Mouse (Mus musculus) frontal cortex, postnatal 36 days (tissue): ENCODE results near the gene Gm43191.
"Not testable (repeated sequence)": the region's sequence is repeated elsewhere in the genome, so short reads cannot be mapped to it uniquely, and the experiment has no call there.

Source experiments
- DNase-seq, 2 experiments: peaks; one replicate each; pipeline ENCODE4 v3.0.0; 2022; ENCODE audit warnings: low spot score in 2 of 2

Gm43191 gene

DNA sequence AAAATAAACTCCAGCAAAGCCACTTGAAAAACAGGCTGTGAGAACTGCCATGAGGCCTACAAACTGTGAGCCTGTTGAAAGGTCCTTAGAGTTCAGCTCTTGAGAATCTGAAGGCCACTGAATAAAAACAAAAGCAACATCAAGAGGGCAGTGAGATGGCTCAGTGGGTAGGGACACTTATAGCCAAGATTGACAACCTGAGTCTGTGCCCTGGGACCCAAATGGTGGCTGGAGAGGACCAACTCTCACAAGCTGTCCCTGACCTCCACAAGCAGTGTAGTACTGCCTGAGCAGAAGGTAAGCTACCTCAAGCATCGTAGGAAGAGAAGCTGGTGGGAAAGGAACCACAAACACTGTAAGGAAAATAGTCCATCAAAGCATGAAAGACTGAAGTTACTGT lies at the start of gene Gm43191:
TSS of gene Gm43191 (minus strand) at position 101 of the 400 bp plus-strand sequence.
- no peak for DNase-seq

DNA sequence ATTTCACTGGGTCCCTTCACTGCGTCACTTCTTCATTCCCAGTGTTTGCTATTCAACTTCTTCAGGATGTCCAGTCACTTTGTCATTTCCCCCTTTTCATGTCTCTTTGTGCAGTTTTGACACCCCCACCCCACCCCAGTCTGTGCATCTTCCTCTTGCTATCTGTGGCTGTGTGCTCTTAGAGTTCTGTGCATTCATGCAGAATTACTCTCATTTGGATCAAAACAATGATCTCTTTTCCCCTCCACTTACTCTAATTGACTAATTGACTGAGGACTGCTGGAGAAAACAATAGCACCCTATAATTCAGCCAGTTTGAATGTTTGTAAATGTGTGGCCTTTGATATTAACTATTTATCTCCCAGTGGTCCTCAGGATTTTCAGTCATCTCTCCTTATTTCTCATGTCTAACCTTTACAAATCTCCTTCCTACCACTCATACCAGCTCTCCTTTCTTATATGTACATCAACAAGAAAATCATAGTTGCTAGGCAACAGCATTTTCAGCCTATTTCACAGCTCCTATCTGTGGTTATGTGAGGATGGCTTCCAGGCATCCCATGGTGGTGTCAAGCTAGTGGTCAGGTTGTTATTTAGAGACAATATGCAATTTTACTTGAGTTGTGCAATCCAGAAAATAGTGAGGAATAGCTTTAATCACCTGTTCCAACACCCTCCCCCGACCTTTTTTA lies 48.6 kb upstream of the Gm43191 start:
- DNase-seq = no peak

DNA sequence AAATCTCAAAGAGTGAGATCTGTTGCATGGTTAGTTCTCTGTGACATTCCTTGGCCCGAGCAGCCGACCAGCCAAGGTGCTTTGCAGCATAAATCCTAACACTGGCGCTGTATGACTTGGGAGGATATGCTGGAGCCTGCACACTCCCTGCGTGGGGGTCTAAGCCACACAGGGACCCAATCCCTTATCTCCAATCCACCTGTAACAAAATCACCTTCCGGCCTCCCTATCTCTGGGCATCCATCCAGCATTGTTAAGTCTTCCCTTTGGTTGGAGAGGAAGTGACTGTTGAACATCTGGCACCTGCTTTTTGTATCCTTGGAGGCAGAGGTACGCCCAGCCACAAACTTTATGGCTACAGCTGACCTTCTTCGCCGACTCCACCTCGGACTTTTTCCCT lies 45.7 kb upstream of the Gm43191 start:
- DNase-seq = no peak

DNA sequence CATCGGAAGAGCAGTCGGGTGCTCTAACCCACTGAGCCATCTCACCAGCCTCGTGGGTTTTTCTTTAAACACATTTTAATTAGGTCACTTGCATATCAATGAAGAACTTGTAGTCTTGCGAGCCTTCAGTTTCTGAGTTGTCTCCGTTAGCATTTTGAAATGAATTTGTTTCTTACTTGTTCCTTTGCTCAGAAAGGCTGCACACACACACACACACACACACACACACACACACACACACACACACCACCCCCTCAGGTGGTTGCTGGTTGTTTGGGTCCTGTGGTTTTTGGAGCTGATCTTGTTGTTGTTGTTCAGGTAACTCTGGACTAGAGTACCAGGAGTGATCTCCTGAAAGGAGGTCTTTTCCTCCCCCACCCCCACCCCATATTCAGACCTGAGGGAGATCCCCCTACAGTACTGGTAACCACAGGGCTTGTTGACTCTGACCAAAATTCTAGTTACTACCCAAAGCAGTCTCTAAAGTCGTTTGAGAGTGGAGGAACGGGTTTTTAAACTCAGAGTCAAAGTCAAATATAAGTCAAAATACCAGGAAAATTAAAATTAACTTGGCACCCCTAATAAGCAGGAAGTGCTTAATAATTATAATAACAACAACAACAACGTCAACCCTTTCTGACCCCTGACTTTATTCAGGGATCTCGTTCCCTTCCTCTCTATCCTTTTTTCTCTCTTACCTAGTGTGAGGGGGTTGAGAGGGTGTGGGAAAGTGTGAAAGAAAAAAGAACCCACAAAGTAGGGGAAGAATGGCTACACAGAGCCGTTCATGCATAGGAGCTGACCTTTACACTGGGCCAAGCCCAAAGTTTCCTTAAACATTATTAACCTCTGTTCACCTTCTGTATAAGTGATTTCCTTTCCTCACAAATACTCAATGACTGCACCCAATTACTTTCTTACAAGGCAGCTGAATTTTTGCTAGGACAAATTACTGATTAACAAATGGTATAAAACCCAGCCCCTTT lies 42.7 kb upstream of the Gm43191 start:
- no peak for DNase-seq

DNA sequence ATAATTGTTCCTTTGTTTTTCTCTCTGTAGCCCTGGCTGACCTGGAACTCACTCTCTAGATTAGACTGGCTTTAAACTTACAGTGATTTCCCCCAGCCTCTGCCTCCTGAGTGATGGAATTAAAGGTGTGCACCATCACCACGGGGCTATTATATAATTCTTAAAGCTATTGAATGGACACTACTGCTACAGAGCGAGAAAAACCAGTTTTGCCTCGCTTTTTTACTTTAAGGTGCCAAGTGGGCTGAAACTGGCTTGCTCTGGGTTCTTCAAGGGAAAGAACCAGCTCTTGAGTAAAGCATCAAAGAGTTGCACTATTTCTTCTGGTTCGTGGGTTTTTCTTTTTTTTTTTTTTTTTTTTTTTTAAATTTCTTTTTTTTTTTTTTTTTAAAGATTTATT lies 41.9 kb upstream of the Gm43191 start:
- no peak for DNase-seq

DNA sequence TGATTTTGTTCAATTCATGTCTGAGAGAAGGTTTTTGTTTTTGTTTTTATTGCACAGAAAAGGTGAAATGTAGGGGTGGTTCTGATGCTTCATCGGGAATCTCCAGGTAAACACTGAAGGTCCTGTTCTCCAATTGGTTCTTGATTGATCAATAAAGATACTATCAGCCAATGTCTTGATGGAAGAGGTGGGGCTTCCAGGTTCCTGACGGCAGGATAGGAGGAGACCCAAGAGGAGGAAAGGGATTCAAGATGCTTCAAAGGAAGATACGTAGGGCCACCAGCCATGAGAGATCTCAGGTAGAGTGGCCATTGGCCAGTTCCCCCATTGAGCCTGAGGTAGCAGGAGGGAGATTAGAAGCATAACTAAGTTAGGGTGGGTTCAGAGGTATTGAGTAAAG lies 37.9 kb upstream of the Gm43191 start:
- DNase-seq = no peak

DNA sequence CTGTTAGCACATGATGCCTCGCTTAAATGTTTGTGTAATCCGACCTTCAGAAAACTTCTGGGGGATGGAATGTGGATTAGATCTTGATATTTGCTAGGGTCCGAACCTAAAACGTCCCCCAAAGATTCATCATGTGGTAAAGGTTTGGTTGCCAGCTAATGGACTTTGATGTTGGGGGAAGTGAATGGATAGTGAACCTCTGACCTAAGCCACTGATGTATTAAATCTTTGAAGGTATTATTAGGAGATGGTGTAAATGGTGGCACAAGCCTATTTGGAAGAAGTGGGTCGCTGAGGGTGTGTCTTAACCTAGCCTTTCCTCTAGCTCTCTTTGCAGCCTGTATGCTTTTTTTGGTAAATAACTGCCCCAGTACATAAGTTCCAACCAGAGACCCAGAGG lies 32.0 kb upstream of the Gm43191 start:
- DNase-seq = no peak

DNA sequence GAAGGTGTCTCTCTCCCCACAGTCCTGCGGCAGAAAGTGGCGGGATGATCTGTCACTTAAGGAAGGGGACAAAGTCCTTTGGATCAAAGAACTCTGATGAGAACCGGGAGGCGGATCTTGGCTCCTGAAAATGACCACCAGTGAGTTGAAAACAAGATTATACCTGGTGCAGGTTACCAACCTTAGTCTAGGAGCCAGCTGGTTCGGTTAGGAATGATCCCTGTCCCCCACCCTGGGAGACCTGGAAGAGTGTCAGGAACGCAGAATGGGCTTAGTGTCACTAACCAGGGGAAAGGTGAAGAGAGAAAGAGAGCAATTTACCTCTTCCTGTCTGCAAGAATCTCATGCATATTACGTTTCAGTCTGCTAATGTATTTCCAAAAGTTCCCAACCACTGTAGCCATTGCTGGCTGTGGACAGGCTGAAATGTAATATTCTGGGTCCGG lies 31.4 kb upstream of the Gm43191 start, which contains the start of gene Slc35a3:
TSS of gene Slc35a3 (minus strand) at position 396 of the 446 bp plus-strand sequence.
- DNase-seq = no peak

DNA sequence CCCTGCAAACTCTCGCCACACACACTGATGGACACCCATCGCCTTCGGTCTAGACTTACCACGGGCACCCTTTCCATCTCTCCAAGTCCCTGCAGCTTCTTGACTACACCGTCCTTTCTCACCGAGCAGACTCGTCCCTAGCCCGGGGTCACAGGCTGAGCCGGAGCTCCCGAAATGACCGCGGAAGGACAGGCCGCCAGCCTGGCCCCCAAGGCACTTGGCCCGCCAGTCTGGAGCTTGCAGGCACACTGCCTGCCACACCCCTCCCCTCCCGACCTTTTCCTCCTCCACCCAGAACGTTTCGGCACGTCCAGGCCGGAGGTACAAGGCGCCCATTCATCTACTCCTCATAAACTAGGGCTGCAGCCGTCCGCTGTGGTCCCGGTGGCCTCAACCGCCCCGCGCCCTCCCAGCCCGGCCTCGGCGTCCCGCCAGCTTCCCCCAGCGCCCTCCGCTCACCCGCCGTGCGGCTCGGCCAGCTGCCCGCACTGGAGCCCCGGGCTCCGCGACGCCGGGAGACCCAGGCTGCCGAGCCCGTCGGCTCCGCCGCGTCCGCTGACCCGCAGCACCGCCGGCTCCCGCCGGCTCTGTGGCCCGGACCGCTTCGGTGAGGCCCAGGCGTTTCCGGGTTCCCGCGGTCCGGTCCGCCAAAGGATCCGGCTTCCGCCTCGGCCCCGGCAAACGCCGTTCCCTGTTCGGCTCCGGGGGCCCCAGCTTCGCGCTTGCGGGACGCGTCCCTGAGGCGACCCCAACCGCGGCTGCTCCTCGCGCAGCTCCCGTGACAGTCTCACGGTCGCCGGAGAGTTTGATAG lies 30.8 kb upstream of the Gm43191 start:
- DNase-seq = peak; percentile 74 to 81

DNA sequence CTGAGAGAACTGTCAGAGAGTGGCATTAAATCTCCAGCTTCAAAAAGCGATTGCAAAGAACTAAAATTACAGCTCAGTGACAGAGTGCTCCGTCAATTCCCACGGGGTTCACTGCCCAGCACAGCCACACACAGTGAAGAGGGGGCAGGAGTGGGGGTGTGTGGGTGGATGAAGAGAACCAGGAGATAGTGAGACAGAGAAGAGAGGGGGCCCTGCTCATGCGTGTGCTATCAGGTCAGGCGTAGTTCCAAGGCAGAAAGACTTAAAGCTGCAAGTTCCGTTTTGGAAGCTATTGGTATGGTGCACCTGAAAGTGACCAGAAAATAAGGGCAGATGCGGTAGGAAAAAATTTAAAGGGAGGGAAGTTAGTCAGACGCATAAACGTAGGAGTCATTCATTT lies 29.9 kb upstream of the Gm43191 start:
- DNase-seq = no peak

DNA sequence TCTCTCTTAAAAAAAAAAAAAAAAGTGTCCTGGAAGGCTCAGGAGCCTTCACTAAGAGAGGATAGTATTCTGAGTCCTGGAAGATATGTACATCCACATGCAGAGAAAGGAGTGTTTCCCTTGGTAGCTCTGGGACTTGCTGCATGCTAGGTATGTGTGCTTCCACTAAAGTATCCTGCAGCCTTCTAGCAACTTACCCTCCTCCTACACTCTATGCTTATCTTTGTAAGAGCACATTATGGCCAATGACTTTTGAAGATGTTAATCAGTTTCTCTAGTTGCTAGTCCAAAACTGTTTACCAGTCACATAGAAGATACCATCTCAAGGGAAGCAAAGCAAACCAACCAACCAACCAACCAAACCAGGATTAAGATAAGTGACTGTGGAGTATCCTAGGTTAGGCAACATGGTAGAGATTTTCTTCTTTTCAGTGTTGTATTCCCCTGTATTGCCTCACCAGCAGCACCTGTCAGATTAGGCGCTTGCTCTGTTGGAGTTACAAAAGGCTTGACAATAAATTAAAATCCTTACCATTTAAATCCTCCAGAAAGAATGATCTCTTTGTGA lies 24.7 kb upstream of the Gm43191 start:
- DNase-seq = no peak

DNA sequence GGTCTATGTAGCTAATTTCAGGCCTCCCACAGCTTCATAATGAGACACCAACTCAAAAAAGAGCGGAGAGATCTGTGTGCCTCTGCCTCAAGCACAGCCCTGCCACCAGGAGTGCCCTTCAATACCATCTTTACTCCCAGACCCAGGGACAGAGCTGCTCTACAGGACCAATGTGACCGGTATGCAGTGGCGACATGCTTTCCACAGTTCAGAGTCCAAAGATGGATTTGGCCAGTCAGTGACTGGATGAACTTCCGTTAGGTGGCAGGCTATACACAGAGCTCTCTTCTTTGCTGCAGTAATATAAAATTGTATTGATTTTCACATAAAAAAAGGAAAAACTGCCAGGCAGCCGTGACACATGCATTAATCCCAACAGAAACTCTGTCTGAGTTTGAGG lies 22.8 kb upstream of the Gm43191 start:
- no peak for DNase-seq

DNA sequence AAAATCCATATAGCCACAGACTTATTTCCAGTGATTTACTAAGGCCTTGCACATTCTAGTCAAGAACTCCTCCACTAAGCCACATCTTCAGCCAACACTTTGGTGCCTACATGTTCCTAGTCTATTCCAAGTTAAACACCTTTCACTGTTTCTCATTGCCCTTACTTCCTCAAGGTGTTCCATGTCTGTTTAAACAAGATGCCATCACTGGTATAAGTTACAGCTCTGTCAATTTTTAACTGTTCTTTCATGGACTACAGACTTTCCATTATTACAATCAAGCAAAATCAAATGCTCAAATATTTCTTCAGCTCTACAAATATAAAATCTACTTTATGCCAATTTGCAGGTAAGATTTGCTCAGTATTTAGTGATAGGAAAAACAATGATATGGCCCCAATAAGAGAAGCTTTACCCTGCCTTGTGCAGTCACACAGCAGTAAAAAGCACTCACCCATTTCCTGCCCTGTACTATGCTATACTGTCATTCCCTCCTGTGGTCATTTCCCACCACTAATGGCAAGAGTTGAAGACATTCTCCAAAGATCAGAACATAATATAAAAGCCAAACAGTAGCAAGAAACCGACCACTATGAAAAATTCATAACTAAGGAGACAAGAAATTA lies 21.7 kb upstream of the Gm43191 start:
- no peak for DNase-seq

DNA sequence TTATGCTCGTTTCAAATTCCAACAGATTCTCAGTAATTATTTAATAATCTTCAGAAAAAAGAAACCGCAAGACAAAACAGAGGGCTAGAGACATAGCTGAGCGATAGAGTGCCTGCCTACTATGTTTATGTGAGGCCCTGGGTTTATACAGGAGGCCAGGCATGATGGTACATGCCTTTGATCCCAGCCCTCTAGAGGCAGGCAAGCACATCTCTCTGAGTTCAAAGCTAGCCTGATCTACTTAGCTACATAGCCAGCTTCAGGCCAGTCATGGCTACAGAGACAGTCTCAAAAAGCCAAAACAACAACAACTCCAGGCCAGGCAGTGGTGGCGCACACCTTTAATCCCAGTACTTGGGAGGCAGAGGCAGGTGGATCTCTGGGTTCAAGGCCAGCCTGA lies 20.5 kb upstream of the Gm43191 start:
- DNase-seq = no peak

DNA sequence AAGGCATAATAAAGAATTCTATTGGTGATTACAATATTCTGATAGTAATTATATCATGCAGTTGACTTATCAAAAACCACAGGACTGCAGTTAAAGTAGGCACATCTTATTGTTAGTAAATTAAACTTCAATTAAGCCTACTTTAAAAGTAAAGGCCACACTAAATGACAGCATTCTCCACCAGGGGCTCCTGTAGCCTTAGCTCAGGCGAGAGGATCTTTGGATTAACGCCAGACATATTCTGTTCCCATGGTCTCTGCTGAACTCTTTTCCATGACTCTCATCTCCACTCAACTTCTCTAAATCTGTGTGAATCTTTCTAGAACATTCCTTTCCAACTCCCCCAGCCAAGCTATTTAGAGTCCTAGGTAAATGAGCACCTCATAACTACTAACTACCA lies 17.7 kb upstream of the Gm43191 start:
- DNase-seq = no peak

DNA sequence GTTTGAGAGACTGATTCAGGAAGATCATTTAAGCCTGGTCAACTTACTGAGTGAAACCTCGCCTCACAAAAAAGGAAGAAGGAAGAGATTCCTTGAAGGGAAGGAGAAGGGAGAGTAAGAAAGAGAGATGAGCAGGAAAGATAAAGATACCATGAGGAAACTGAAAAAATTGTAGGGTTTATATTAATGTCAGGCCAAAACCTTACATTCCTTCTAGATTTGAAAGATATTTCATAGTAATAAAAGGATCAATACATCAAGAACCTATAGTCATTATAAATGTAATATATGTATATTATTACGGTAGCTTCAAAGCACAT lies 14.6 kb upstream of the Gm43191 start:
- no peak for DNase-seq

DNA sequence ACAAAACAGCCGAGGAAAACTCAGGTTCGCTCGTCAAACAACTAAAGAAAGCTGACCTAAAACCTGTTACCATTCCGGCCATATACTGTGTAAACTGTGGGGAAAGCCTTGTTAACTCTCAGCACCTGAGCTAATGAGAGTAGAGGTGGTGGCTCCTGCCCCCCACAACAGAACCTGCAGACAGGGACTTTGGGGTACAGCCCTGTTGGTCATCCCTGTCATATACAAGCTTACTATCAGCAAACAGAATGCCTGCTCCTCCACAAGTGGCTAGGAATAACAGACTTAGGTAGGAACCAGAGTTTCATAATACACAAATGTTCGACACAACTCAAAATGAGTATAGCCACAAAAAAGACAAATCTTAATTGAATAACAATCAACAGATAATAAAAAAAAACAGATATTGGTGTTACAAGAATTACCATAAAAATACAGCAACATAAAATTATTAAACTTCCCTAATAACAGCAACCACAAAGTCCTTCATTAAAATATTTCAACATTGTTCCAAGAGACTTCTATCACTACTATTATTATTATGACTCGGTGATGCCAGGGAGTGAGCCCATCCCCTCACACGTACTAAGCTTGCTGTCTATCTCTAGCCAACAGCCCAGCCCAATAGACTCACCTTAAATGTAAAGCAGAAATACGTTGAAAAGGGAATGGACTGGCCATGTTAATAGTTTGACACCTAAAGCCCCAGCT lies 14.1 kb upstream of the Gm43191 start:
- no peak for DNase-seq

DNA sequence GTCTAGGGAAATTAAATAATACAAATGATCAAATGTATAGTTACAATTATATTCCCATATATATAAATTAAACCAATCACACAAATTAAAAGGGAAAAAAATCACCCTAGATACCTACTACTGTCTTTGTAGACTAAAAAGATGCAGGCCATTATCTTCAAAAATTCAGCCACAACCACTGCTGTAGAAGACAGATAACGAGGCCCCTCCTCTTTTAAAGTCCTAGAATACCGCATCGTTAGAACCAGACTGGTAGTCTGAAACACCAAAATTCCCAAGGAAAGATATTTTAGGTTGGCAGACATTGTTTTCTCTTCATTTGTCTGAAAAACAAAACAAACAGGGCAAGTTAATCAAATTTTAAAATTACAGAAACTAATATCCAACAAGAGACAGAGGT lies 13.3 kb upstream of the Gm43191 start:
- DNase-seq = no peak

DNA sequence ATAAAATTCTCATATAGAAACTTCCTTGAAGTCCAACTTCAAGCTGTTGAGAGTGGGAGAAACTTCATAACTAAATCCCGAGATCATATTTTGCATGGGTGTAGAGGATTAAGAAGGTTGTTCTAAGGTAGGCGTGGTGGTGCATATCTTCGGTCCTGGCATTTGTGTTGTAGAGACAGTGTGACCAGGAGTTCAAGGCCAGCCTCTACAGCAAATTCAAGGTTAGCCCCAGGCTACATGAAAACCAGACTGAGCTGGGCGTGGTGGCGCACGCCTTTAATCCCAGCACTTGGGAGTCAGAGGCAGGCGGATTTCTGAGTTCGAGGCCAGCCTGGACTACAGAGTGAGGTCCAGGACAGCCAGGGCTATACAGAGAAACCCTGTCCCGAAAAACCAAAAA lies 16.8 kb downstream of the Gm43191 start:
- not testable (repeated sequence) for DNase-seq

DNA sequence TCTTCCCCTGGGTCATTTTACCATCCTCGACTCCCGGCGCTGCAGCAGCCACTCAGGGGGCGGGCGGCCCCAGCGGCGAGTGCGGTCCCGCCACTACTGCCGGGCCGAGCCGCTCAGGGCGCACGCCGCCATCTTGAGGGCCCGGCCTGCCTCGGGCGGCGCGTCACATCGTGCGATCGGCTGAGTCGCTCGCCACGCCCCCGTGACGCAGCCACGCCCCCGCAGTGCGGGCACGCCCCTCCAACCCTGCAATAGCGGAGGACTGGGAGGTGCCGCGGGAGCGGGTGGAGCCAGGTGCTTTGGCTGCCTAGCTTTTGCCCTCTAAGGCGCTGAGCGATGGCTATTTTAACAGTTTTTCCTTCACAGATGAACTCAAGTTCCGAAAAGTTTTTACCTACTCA lies 18.6 kb downstream of the Gm43191 start, which contains the start of gene Mfsd14a:
TSS of gene Mfsd14a (minus strand) at position 215 of the 401 bp plus-strand sequence.
- peak; percentile 98 for DNase-seq
